Mouse (Mus musculus) heart, adult 2 months (tissue): ENCODE measurements around the gene Arhgap18.

ENCODE experiments used
- CTCF ChIP-seq: fragments of 200-600 bp; IDR thresholded peaks from 2 replicates; pipeline ENCODE4 v1.8.1; 2022; ENCODE audit warnings: antibody characterized with exemption, mild to moderate bottlenecking, moderate library complexity
- POLR2A ChIP-seq: fragments of 200-500 bp; IDR thresholded peaks from 2 replicates; pipeline ENCODE4 v1.6.1; 2011; ENCODE audit warnings: mild to moderate bottlenecking, low read depth, low read length, control low read depth; ENCODE audit not compliant: insufficient read depth

GRCm38 (mm10) chr10:26805007-26805406, 51.8 kb downstream of the Arhgap18 start:
- no peak for TF ChIP-seq CTCF
- no peak for TF ChIP-seq POLR2A
